Mouse (Mus musculus) limb, embryonic 12.5 days (tissue): ENCODE measurements around the gene 2310046K23Rik. TPM values are rescaled to one million over a fixed set of nuclear protein-coding genes. Genes with fewer than 3 reads are reported as not detected.
"Not testable (repeated sequence)": the region's sequence is repeated elsewhere in the genome, so short reads cannot be mapped to it uniquely, and the experiment has no call there.

Experiments
- ATAC-seq: fragments of 200-750 bp; cut with Nextera tagmentation; 2 replicates; pipeline ENCODE4 v1.8.0; 2017; ENCODE audit warnings: low read depth, moderate TSS enrichment; ENCODE audit not compliant: insufficient number of reproducible peaks, insufficient read depth, low FRiP score, low TSS enrichment
- H3K27ac ChIP-seq: fragments of 300-500 bp; sonication (generic); 2 replicates; pipeline ENCODE4 v1.5.1; 2016; ENCODE audit warnings: mild to moderate bottlenecking, moderate library complexity
- H3K27me3 ChIP-seq: fragments of 300-500 bp; sonication (generic); 2 replicates; pipeline ENCODE4 v1.6.1; 2016; ENCODE audit warnings: mild to moderate bottlenecking, moderate library complexity
- H3K36me3 ChIP-seq: fragments of 300-500 bp; sonication (generic); 2 replicates; pipeline ENCODE4 v1.6.1; 2016; ENCODE audit warnings: mild to moderate bottlenecking, moderate library complexity
- H3K4me1 ChIP-seq: fragments of 300-500 bp; sonication (generic); replicated peaks from 2 replicates; pipeline ENCODE4 v1.6.1; 2016
- H3K4me2 ChIP-seq: fragments of 300-500 bp; sonication (generic); 2 replicates; pipeline ENCODE4 v1.6.1; 2016; ENCODE audit warnings: mild to moderate bottlenecking, moderate library complexity
- H3K4me3 ChIP-seq: fragments of 300-500 bp; sonication (generic); replicated peaks from 2 replicates; pipeline ENCODE4 v1.5.1; 2016; ENCODE audit warnings: mild to moderate bottlenecking
- H3K9ac ChIP-seq: fragments of 300-500 bp; sonication (generic); replicated peaks from 2 replicates; pipeline ENCODE4 v1.6.1; 2016; ENCODE audit warnings: mild to moderate bottlenecking, moderate library complexity
- H3K9me3 ChIP-seq: fragments of 300-500 bp; sonication (generic); 2 replicates; pipeline ENCODE4 v1.6.1; 2016; ENCODE audit warnings: mild to moderate bottlenecking, moderate library complexity
- WGBS: fragments of 180-500 bp; shearing (Covaris S2); methylation state at CpG from one replicate; pipeline ENCODE4 v1.1.7; 2016; 5-methylcytosine and 5-hydroxymethylcytosine counted together
- polyA plus RNA-seq: library from polyadenylated mRNA; unstranded; fragments of >200 nt; fragmentation: Nextera tagmentation; extraction: Ambion mirVana; gene quantifications from 2 replicates; pipeline ENCODE4 v1.2.1, GENCODE M21; 2016

2310046K23Rik gene
- polyA plus RNA-seq, 1 experiment from 2014 or later: not detected

DNA sequence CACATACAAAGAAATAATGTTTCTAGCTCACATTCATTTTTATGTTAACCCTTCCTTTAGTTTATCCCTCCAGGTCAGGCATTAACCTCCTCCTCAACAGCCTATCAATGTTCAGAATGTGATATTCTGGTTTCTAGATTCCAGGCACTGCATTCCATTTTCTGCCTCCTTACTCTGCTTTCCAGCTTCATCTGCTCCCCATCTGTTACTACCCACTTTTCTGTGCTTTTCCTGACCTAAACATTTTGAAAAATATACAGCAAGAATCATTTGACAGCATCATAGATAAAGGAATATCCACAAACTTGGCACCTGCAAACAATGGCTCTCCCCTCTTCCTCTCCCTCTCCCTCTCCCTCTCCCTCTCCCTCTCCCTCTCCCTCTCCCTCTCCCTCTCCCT is 30.8 kb downstream of the 2310046K23Rik start:
- no peak overlapping the region for H3K4me3 ChIP-seq

DNA sequence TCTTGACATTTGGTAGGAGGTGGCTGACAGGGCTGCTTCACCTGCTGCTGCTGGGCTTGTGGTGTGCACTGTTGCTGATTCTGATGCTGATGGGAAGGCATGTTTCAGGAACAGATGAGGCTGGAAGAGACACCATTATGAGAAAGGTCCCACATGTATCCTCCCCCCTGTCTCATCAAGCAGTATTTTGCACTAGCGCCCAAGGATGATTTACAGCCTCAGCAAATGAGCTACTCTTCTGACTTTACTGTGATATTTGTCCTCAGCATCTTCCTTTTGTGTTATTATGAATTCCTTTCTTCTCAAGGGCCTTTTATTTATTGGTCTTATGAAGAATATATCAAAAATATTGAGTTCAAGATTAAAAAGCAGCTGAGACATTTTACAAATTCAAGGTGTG is 33.9 kb downstream of the 2310046K23Rik start, which contains the start of gene Sprr4:
TSS of gene Sprr4 (minus strand) at position 101 of the 400 bp plus-strand sequence.
- Histone ChIP-seq H3K9me3 (no peaks in the 10 kb centered on the region), H3K9ac (no peak within 1 kb of the TSS), H3K36me3 (no peaks in the 10 kb centered on the region), H3K27me3 (no peaks in the 10 kb centered on the region), H3K4me2 (no peak within 1 kb of the TSS), H3K4me1 (no peaks in the 10 kb centered on the region), H3K27ac (no peak within 1 kb of the TSS), H3K4me3 (no peak within 1 kb of the TSS)
- WGBS: 94% methylated on average over 1 of the region's 1 CpGs
- ATAC-seq: no peak

More for the DNA sequence above, 30.8 kb downstream of the 2310046K23Rik start:
- Histone ChIP-seq H3K27ac (no peak overlapping the region), H3K4me1 (no peaks in the 10 kb centered on the region), H3K27me3 (no peaks in the 10 kb centered on the region), H3K4me2 (no peak overlapping the region), H3K9me3 (0 out of 2 replicates have a peak, but pooled peaks cover 3% of the 10 kb centered on the region), H3K9ac (no peak overlapping the region), H3K36me3 (no peaks in the 10 kb centered on the region)
- ATAC-seq: no peak

DNA sequence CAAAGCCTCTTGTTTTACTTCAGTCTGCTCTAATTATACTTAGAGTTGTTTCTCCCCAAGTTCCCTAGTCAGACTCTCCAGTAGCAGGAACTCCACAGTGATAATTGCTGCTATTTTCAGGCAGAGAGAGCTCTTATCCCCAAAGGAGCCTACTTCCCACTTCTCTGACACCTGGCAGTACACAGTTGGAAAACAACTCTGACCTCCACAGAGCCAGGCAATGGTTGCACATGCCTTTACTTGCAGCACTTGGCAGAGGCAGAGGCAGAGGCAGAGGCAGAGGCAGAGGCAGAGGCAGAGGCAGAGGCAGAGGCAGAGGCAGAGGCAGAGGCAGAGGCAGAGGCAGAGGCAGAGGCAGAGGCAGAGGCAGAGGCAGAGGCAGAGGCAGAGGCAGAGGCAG is 44.0 kb downstream of the 2310046K23Rik start:
- not testable (repeated sequence) for H3K36me3 ChIP-seq, H3K27ac ChIP-seq, ATAC-seq, H3K9ac ChIP-seq, H3K9me3 ChIP-seq, H3K4me1 ChIP-seq, H3K4me2 ChIP-seq, H3K4me3 ChIP-seq, H3K27me3 ChIP-seq

DNA sequence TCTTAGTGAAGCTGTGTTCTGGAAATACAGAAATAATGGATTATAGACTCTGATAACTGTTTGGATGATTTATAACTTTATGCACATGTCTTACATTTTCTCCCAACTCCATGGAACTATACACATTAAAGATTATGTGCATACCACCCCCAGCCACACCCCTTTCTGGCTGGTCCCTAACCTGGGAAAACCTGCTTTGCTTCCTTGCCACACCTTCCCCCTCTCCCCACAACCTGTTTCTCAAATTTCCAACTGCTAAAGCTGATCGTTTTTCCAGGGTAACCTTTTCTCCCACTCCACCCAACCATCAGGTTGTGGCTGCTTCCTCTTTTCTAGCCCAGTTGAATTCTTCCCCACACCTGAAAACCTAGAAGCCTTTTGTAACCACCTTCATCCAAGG is 48.0 kb downstream of the 2310046K23Rik start:
- Histone ChIP-seq H3K9me3 (no peaks in the 10 kb centered on the region), H3K27me3 (no peaks in the 10 kb centered on the region), H3K4me3 (no peak overlapping the region), H3K36me3 (no peaks in the 10 kb centered on the region), H3K4me2 (no peak overlapping the region), H3K27ac (no peak overlapping the region), H3K4me1 (no peaks in the 10 kb centered on the region), H3K9ac (no peak overlapping the region)
- 39% methylated on average over 1 of the region's 1 CpGs for WGBS
- ATAC-seq: no peak

DNA sequence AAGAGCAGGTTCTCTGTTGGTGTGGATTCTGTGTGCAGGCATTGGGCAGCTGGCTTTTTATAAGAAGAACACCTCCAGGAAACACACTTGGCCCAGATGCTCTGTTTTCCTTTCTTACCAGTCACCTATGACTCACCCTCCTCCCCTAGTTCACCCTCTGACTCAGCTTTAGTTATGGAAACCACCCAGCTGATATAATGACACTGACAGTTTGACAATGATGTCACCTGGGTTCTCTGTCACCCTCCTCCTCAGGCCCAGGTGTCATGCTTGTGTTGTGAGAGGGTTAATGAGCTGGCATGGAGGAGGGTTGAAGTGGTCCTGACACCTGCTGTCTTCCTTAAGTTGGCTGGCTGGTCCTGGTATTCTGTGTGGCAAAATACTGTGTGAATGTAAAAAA is 48.4 kb downstream of the 2310046K23Rik start, which contains the start of gene Sprr1a:
TSS of gene Sprr1a (minus strand) at position 33 of the 400 bp plus-strand sequence.
- Histone ChIP-seq H3K4me1 (no peaks in the 10 kb centered on the region), H3K9me3 (no peaks in the 10 kb centered on the region), H3K4me2 (no peak within 1 kb of the TSS), H3K36me3 (no peaks in the 10 kb centered on the region), H3K27ac (no peak within 1 kb of the TSS), H3K27me3 (no peaks in the 10 kb centered on the region), H3K9ac (no peak within 1 kb of the TSS), H3K4me3 (no peak within 1 kb of the TSS)
- ATAC-seq: no peak

Other genes with a start within 250 kb of the 2310046K23Rik start
- gene Sprr2a3, start 249.1 kb downstream of the 2310046K23Rik start, polyA plus RNA-seq: not detected in 2 replicates
- not detected in 2 replicates for gene Sprr2b, start 217.9 kb downstream of the 2310046K23Rik start, polyA plus RNA-seq
- not detected in 2 replicates for gene Sprr2d, start 195.4 kb downstream of the 2310046K23Rik start, polyA plus RNA-seq
- not detected in 2 replicates for gene Sprr2e, start 182.4 kb downstream of the 2310046K23Rik start, polyA plus RNA-seq
- gene Sprr2f, start 169.3 kb downstream of the 2310046K23Rik start, polyA plus RNA-seq: not detected in 2 replicates
- gene Sprr2h, start 148.8 kb downstream of the 2310046K23Rik start, polyA plus RNA-seq: not detected in 2 replicates
- gene Sprr2i, start 126.5 kb downstream of the 2310046K23Rik start, polyA plus RNA-seq: not detected in 2 replicates
- gene Sprr2j-ps, start 116.4 kb downstream of the 2310046K23Rik start, polyA plus RNA-seq: not detected in 2 replicates
- gene Gm9774, start 105.1 kb downstream of the 2310046K23Rik start, polyA plus RNA-seq: 6.4 and 7.6 TPM in 2 replicates
- gene Sprr2k, start 101.9 kb downstream of the 2310046K23Rik start, polyA plus RNA-seq: not detected in 2 replicates
- not detected in 2 replicates for gene Sprr1b, start 95.7 kb downstream of the 2310046K23Rik start, polyA plus RNA-seq
- not detected in 2 replicates for gene Sprr3, start 75.8 kb downstream of the 2310046K23Rik start, polyA plus RNA-seq
- gene Sprr1a, start 48.6 kb downstream of the 2310046K23Rik start, polyA plus RNA-seq: not detected in 2 replicates
- gene Sprr4, start 34.0 kb downstream of the 2310046K23Rik start, polyA plus RNA-seq: not detected in 2 replicates
- 0.18 TPM in 1 of 2 replicates, not detected in the other for gene Ivl, start 39.2 kb upstream of the 2310046K23Rik start, polyA plus RNA-seq
- not detected in 2 replicates for gene Smcp, start 54.5 kb upstream of the 2310046K23Rik start, polyA plus RNA-seq
- gene 2210017I01Rik, start 73.0 kb upstream of the 2310046K23Rik start, polyA plus RNA-seq: not detected in 2 replicates
- gene Lce6a, start 87.1 kb upstream of the 2310046K23Rik start, polyA plus RNA-seq: not detected in 2 replicates
- not detected in 2 replicates for gene Lce1a1, start 113.8 kb upstream of the 2310046K23Rik start, polyA plus RNA-seq
- not detected in 2 replicates for gene Lce1b, start 122.4 kb upstream of the 2310046K23Rik start, polyA plus RNA-seq
- gene Lce1a2, start 135.8 kb upstream of the 2310046K23Rik start, polyA plus RNA-seq: not detected in 2 replicates
- gene Lce1c, start 144.7 kb upstream of the 2310046K23Rik start, polyA plus RNA-seq: not detected in 2 replicates
- not detected in 2 replicates for gene Lce1d, start 152.7 kb upstream of the 2310046K23Rik start, polyA plus RNA-seq
- not detected in 2 replicates for gene Lce1e, start 174.6 kb upstream of the 2310046K23Rik start, polyA plus RNA-seq
- not detected in 2 replicates for gene Lce1f, start 185.8 kb upstream of the 2310046K23Rik start, polyA plus RNA-seq
- not detected in 2 replicates for gene Gm38119, start 204.6 kb upstream of the 2310046K23Rik start, polyA plus RNA-seq
- not detected in 2 replicates for gene Lce1g, start 217.8 kb upstream of the 2310046K23Rik start, polyA plus RNA-seq
- not detected in 2 replicates for gene Lce1h, start 230.6 kb upstream of the 2310046K23Rik start, polyA plus RNA-seq
- not detected in 2 replicates for gene Lce1i, start 244.4 kb upstream of the 2310046K23Rik start, polyA plus RNA-seq